Comparison of ENCODE assay signal across 7 mouse cellular contexts in genomic region chr16:5013054-5013838, GRCm38 (mm10). TPM values are rescaled to one million over a fixed set of nuclear protein-coding genes. Genes with fewer than 3 reads are reported as not detected.
DNase-seq lines count a peak whose midpoint lies in the region; ATAC-seq lines count a peak whose summit lies in the region.

Gene Rogdi, minus strand, starts transcription at chr16:5013553.

- ATAC-seq in embryonic facial prominence, embryonic 12.5 days (ENCODE audit: insufficient number of reproducible peaks, insufficient read depth, low FRiP score, low TSS enrichment), result peak; percentile 98
- peak; percentile 99 for ATAC-seq in limb, embryonic 11.5 days (ENCODE audit: insufficient number of reproducible peaks, low FRiP score, low TSS enrichment, low read depth)
- ATAC-seq in midbrain, embryonic 14.5 days (ENCODE audit: low FRiP score, low TSS enrichment), result peak; percentile 99

- WGBS in embryonic facial prominence, embryonic 12.5 days, result under 1% methylated on average over 59 of the region's 63 CpGs
- under 1% methylated on average over 62 of the region's 63 CpGs for WGBS in limb, embryonic 11.5 days
- WGBS in midbrain, embryonic 14.5 days, result 1% methylated on average over 63 of the region's 63 CpGs

- peak within 1 kb of the TSS; percentile 64 for H3K9ac ChIP-seq in embryonic facial prominence, embryonic 12.5 days
- H3K9ac ChIP-seq in limb, embryonic 11.5 days (ENCODE audit: low read length), result peak within 1 kb of the TSS; percentile 67
- H3K9ac ChIP-seq in midbrain, embryonic 14.5 days (replicated peaks; ENCODE audit: low read length), result peak within 1 kb of the TSS; percentile 69

- no peaks in the 10 kb centered on the region for H3K9me3 ChIP-seq in embryonic facial prominence, embryonic 12.5 days
- no peaks in the 10 kb centered on the region for H3K9me3 ChIP-seq in limb, embryonic 11.5 days (ENCODE audit: control insufficient read depth, low read length)
- H3K9me3 ChIP-seq in midbrain, embryonic 14.5 days (ENCODE audit: control insufficient read depth, low read length), result no peaks in the 10 kb centered on the region

- no peak within 1 kb of the TSS for H3K27ac ChIP-seq in embryonic facial prominence, embryonic 12.5 days
- no peak within 1 kb of the TSS for H3K27ac ChIP-seq in limb, embryonic 11.5 days (replicated peaks; ENCODE audit: low read depth, low read length)
- H3K27ac ChIP-seq in midbrain, embryonic 14.5 days (replicated peaks; ENCODE audit: low read depth, low read length), result peak within 1 kb of the TSS; percentile 80

- DNase-seq in adrenal gland, postnatal 25 days, result peak; percentile 96
- DNase-seq in heart, adult 11 months, result peak; percentile 100
- DNase-seq in kidney, adult 18-20 months, result peak; percentile 98
- DNase-seq in limb, embryonic 11.5 days (ENCODE audit: low spot score), result peak; percentile 100
- DNase-seq in midbrain, embryonic 14.5 days, result peak; percentile 99
- DNase-seq in spleen, adult 18-20 months, result peak; percentile 93

- peak within 1 kb of the TSS; percentile 75 for H3K4me2 ChIP-seq in embryonic facial prominence, embryonic 12.5 days (replicated peaks)
- peak within 1 kb of the TSS; percentile 71 for H3K4me2 ChIP-seq in limb, embryonic 11.5 days (ENCODE audit: low read depth, severe bottlenecking)
- peak within 1 kb of the TSS; percentile 69 for H3K4me2 ChIP-seq in midbrain, embryonic 14.5 days (ENCODE audit: low read length)

- H3K4me1 ChIP-seq in embryonic facial prominence, embryonic 12.5 days, result peaks cover 10% of the 10 kb centered on the region
- peaks cover 9% of the 10 kb centered on the region for H3K4me1 ChIP-seq in limb, embryonic 11.5 days (ENCODE audit: control insufficient read depth, insufficient read depth, low read length)
- H3K4me1 ChIP-seq in midbrain, embryonic 14.5 days (ENCODE audit: control insufficient read depth, insufficient read depth, low read length), result peaks cover 12% of the 10 kb centered on the region

- H3K4me3 ChIP-seq in embryonic facial prominence, embryonic 12.5 days, result peak within 1 kb of the TSS; percentile 56
- peak within 1 kb of the TSS; percentile 59 for H3K4me3 ChIP-seq in limb, embryonic 11.5 days (ENCODE audit: low read depth, low read length)
- H3K4me3 ChIP-seq in midbrain, embryonic 14.5 days (replicated peaks; ENCODE audit: low read depth, low read length), result peak within 1 kb of the TSS; percentile 66

- peaks cover 38% of the 10 kb centered on the region for H3K36me3 ChIP-seq in embryonic facial prominence, embryonic 12.5 days
- peaks cover 17% of the 10 kb centered on the region for H3K36me3 ChIP-seq in limb, embryonic 11.5 days (ENCODE audit: control insufficient read depth, insufficient read depth, low read length)
- H3K36me3 ChIP-seq in midbrain, embryonic 14.5 days (ENCODE audit: control insufficient read depth, insufficient read depth, low read length), result peaks cover 50% of the 10 kb centered on the region

- H3K27me3 ChIP-seq in embryonic facial prominence, embryonic 12.5 days, result no peaks in the 10 kb centered on the region
- H3K27me3 ChIP-seq in limb, embryonic 11.5 days (ENCODE audit: control insufficient read depth, insufficient read depth, low read length), result no peaks in the 10 kb centered on the region
- H3K27me3 ChIP-seq in midbrain, embryonic 14.5 days (ENCODE audit: control insufficient read depth, insufficient read depth, low read length), result no peaks in the 10 kb centered on the region

RNA-seq across cellular contexts. Expression of gene Rogdi, which starts in this region (rescaled TPM):
- 19.9 and 23.8 TPM in 2 replicates for total RNA-seq in adrenal gland, postnatal 25 days (2021)
- polyA plus RNA-seq in embryonic facial prominence, embryonic 12.5 days (2016; fragmentation: Nextera tagmentation; extraction: Ambion mirVana), result 65.1 and 74.9 TPM in 2 replicates
- polyA plus RNA-seq in limb, embryonic 11.5 days (2014; fragmentation: Nextera tagmentation; extraction: Ambion mirVana), result 67.7 and 70.8 TPM in 2 replicates
- polyA plus RNA-seq in midbrain, embryonic 14.5 days (2014; fragmentation: Nextera tagmentation; extraction: Ambion mirVana), result 132 and 161 TPM in 2 replicates
